Mouse (Mus musculus) heart, postnatal 36 days (tissue): Measurements from ENCODE around the gene Aggf1. TPM values are rescaled to one million over a fixed set of nuclear protein-coding genes. Genes with fewer than 3 reads are reported as not detected.
A peak's percentile ranks its signal among the peaks of the same experiment; 100 is the strongest.

Experiments
- DNase-seq, 2 experiments: peaks; one replicate each; pipeline ENCODE4 v3.0.0; 2021 to 2022
- intact Hi-C: fragments of 180-260 bp; cut with DNase I; formaldehyde crosslinking; loops from one replicate; pipeline ENCODE4 v1.15.1; 2025
- total RNA-seq, 2 experiments: library from RNA; stranded (reverse); gene quantifications; 2 replicates each; pipeline ENCODE4 v1.2.3; 2021

Aggf1 gene
- total RNA-seq, 2 experiments from 2014 or later: 20.6 to 22.1 TPM

DNA sequence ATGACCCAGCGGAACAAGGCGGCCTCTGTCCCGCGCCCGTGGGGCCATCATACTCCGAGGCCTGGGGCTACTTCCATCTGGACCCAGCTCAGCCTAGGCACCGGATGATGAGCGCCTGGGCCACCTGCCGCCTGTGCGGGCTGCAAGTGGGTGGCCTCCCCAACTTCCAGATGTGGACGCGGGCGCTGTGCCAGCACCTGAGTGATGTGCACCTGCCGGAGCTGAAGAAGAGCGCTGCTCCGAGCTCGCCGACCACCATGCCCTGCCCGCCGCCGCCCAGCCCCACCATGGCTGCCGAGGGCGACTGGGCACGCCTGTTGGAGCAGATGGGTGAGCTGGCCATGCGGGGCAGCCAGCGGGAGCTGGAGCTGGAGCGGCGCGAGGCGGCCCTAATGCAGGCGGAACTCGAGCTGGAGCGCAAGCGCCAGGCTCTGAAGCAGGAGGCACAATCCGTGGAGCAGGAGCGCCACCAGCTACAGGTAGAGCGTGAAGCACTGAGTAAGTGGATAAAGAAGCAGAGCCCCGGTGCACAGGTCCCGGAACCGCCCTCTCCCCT is 39.0 kb downstream of the Aggf1 start:
- intact Hi-C loops: no loop called here
- DNase-seq: no peak

- intact Hi-C loops: no loop called here
These were observed 42.9 kb downstream of the Aggf1 start for GRCm38 (mm10) chr13:95332086-95332899.

DNA sequence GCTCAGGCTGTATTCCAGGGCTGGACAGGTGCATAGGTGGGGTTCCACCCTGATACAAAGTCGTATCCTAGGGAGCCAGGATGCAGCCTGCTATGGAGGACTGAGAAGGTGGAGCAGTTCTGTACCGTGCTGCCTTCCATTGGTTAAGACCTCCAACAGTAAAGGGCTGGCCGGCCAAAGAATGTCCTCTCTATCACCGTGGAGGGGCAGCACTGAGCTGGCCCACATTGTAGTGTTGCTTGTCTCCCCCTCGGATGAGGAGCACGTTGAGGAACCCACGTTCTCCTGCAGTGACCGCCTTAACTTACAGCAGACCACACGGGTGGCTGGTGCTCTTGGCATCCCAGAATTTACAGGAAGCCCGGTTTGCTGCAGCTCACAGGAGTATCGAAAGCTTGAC is 44.6 kb downstream of the Aggf1 start:
- intact Hi-C loops: no loop called here
- DNase-seq: no peak

More at GRCm38 (mm10) chr13:95332086-95332899, 42.9 kb downstream of the Aggf1 start:
- no peak for DNase-seq

- no peak for DNase-seq
- intact Hi-C loops: loop anchor here (5.0 kb wide), 1 partner anchor 351 kb away; the partner anchor contains the start of gene Wdr41
These were observed 46.4 kb downstream of the Aggf1 start for GRCm38 (mm10) chr13:95328767-95329166.

- no peak for DNase-seq
- intact Hi-C loops: loop anchor here (5.0 kb wide), 1 partner anchor 350 kb away; the partner anchor contains the start of gene Wdr41
These were observed 47.8 kb downstream of the Aggf1 start for GRCm38 (mm10) chr13:95327345-95327741.

DNA sequence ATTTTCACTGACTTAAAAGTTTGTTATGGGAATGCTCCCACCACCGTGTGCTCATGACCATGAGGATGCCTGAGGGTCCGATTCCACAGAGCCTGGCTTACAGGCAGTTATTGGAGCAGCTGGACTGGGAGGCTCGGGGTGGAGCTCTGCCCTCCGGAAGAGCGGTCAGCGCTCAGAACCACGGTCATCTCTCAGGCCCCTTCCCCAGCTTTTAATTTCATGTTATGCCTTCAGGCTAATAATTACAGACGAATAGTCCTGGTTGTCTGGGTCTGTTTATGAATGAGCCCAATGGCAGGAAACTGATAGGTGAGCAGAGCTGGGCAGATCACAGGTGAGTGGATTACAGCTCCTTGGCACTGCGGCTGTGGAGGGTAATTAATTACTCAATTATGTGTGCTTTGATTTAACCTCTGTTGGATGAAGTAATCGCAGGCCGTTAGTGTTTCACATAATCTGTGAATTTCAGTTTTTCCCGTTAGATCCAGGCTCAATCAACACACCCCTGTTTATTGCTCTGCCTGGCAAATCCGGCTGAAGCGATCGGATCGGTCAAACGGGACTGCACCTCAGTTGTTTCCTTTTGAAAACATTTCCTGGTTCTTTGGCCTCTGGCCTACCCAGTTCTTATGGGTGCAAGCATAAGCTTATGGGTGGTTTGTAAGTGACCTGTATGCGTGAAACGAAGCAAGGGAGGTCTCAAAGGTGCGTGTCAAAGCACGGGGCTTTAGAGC is 48.4 kb downstream of the Aggf1 start:
- intact Hi-C loops: loop anchor here (5.0 kb wide), 1 partner anchor 349 kb away; the partner anchor contains the start of gene Wdr41
- no peak for DNase-seq

- no peak for DNase-seq
- intact Hi-C loops: loop anchor here (2.0 to 5.0 kb wide), 2 partner anchors 49 to 349 kb away; partner anchors contain the start of genes Aggf1 and Wdr41
These were observed 49.1 kb downstream of the Aggf1 start for GRCm38 (mm10) chr13:95325907-95326550.

DNA sequence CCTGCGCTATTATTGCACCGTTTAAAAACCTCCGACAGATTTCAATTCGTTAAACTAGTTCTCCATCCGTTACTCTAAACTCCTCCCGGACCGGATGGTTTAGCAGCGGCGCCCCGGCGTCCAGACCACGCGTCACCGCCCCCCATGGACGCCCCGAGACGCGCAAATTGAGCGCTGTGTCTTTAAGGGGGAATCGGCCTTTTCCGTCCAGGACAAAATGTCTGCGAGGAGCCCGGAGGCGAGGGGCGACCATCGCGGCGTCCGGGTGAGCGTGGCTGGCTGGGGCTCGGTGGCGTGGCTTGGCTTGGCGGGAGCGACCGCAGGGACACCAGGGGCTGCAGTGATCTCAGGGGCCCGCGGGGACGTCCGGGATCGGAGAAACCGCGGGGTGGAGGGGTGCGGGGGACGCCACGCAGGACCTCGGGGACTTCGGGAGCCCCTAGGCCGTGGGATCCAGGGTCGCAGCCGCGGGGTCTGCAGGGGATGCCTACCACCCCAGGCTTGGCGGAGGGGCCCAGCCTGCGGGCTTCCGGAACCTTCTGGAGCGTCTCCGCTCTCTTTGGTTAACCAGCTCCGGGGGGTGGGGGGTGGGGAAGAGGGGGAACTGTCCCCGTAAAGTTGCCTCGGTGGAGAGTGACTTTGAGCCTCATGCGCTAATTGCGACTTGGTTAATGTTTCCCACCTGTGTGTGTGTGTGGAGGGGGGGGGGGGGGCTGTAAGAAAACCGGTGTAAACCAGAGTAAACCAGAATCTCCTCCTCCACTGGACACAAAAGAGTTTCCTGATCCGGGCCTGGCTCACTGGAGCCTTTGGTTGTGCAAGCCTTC is 49.9 kb downstream of the Aggf1 start:
- intact Hi-C loops: loop anchor here (2.0 to 5.0 kb wide), 2 partner anchors 50 to 348 kb away; partner anchors contain the start of genes Aggf1 and Wdr41

GRCm38 (mm10) chr13:95324626-95325079 is 50.5 kb downstream of the Aggf1 start:
- intact Hi-C loops: loop anchor here (2.0 to 5.0 kb wide), 2 partner anchors 50 to 347 kb away; partner anchors contain the start of genes Aggf1 and Wdr41
- DNase-seq: peak; percentile 15 to 26

More for the DNA sequence above, 49.9 kb downstream of the Aggf1 start:
- peak; percentile 71 to 75 for DNase-seq

GRCm38 (mm10) chr13:95323950-95324625 is 51.1 kb downstream of the Aggf1 start:
- DNase-seq: peak; percentile 40 to 66
- intact Hi-C loops: loop anchor here (2.0 kb wide), 1 partner anchor 51 kb away; the partner anchor contains the start of gene Aggf1

DNA sequence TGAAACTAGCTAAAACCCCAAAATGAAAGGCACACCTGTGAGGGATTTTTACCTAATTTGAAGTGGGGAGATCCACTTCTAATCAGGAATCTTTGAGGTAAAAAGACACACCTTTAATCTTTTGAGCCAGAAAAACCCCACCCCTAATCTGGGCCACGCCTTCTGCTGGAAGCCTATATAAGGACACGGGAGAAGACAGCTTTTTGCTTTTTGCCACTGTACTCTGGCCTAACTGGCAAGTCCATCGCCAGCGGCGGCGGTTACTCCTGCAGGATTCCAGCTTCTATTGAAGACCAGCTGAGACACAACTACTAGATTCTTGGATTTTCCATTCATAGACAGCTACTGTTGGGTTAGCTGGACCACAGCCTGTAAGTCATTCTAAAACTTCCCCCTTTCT is 51.8 kb downstream of the Aggf1 start, which contains the start of gene Zbed3:
Gene Zbed3 (plus strand): TSS at position 213 of the 400 bp plus-strand sequence.
- intact Hi-C loops: no loop called here
- DNase-seq: no peak

- intact Hi-C loops: no loop called here
- no peak for DNase-seq
These were observed 54.7 kb downstream of the Aggf1 start for GRCm38 (mm10) chr13:95320451-95320850.

- intact Hi-C loops: no loop called here
- no peak for DNase-seq
These were observed 56.0 kb downstream of the Aggf1 start for GRCm38 (mm10) chr13:95319153-95319552.

GRCm38 (mm10) chr13:95312016-95312415 is 63.1 kb downstream of the Aggf1 start:
- intact Hi-C loops: no loop called here
- DNase-seq: no peak

GRCm38 (mm10) chr13:95307100-95307655 is 68.0 kb downstream of the Aggf1 start:
- intact Hi-C loops: no loop called here

DNA sequence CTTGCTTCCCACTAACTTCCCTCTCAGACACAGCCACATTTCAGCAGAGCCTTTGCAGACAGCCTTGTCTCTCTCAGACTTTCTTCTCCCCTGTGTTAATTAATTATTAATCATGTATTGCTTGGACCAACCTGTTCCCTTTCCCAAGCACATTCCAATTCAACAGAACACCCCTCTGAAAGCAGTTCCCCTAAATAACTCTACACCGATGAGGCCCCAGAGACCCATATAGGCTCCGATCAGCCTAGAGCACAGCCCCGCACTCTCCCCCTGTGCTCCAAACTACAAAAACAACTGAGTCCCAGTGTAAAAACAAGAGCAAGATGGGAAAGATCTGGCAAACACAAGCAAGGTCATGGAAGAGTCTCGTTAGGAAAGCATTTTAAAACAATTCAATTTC is 68.6 kb downstream of the Aggf1 start:
- no peak for DNase-seq
- intact Hi-C loops: no loop called here

More at GRCm38 (mm10) chr13:95307100-95307655, 68.0 kb downstream of the Aggf1 start:
- DNase-seq: no peak
